Mouse (Mus musculus) CD8-positive naive resting alpha-beta T cell, adult 2 months (primary cell): ENCODE results near the gene F5.
"Not testable (repeated sequence)": the region's sequence is repeated elsewhere in the genome, so short reads cannot be mapped to it uniquely, and the experiment has no call there.

Experiments used
- DNase-seq, 2 experiments: peaks; one replicate each; pipeline ENCODE4 v3.0.0; 2022; ENCODE audit warnings: low read depth in 2 of 2, low spot score in 2 of 2

The F5 gene

GRCm38 (mm10) chr1:164223089-164223488 lies 71.5 kb downstream of the F5 start:
- DNase-seq, result no peak

GRCm38 (mm10) chr1:164231937-164232570 lies 80.4 kb downstream of the F5 start:
- DNase-seq, result not testable (repeated sequence)

- DNase-seq, result no peak
Observed at GRCm38 (mm10) chr1:164233447-164233846, 81.8 kb downstream of the F5 start.

GRCm38 (mm10) chr1:164235078-164235477 lies 83.4 kb downstream of the F5 start:
- no peak for DNase-seq

- DNase-seq, result no peak
Observed at GRCm38 (mm10) chr1:164236078-164236477, 84.4 kb downstream of the F5 start.

- no peak for DNase-seq
Observed at GRCm38 (mm10) chr1:164241494-164241893, 89.9 kb downstream of the F5 start.

GRCm38 (mm10) chr1:164242809-164243208 lies 91.2 kb downstream of the F5 start:
- no peak for DNase-seq

GRCm38 (mm10) chr1:164247442-164247841 lies 95.8 kb downstream of the F5 start:
- no peak for DNase-seq

GRCm38 (mm10) chr1:164247971-164248370 lies 96.3 kb downstream of the F5 start:
- no peak for DNase-seq

GRCm38 (mm10) chr1:164248465-164249331 lies 97.1 kb downstream of the F5 start, which contains the start of gene Slc19a2:
Gene Slc19a2 (plus strand): TSS chr1:164249046.
- peak; percentile 94 to 95 for DNase-seq

GRCm38 (mm10) chr1:164249332-164249711 lies 97.7 kb downstream of the F5 start:
- DNase-seq, result peak in 1 of 2 experiments; percentile 46

GRCm38 (mm10) chr1:164250391-164251150 lies 98.9 kb downstream of the F5 start:
- DNase-seq, result no peak

- DNase-seq, result no peak
Observed at GRCm38 (mm10) chr1:164251438-164251837, 99.8 kb downstream of the F5 start.

GRCm38 (mm10) chr1:164252551-164252950 lies 100.9 kb downstream of the F5 start:
- no peak for DNase-seq

- no peak for DNase-seq
Observed at GRCm38 (mm10) chr1:164254836-164255235, 103.2 kb downstream of the F5 start.

- no peak for DNase-seq
Observed at GRCm38 (mm10) chr1:164260171-164261028, 108.8 kb downstream of the F5 start.

GRCm38 (mm10) chr1:164261553-164261952 lies 109.9 kb downstream of the F5 start:
- DNase-seq, result no peak
